Mouse (Mus musculus): Measurements from ENCODE around the gene Jagn1. TPM values are rescaled to one million over a fixed set of nuclear protein-coding genes. Genes with fewer than 3 reads are reported as not detected.
A peak's percentile ranks its signal among the peaks of the same experiment; 100 is the strongest.

The Jagn1 gene
- polyA plus RNA-seq (2015; fragmentation: Nextera tagmentation; extraction: Ambion mirVana): 94.9 and 101 TPM in 2 replicates

DNA sequence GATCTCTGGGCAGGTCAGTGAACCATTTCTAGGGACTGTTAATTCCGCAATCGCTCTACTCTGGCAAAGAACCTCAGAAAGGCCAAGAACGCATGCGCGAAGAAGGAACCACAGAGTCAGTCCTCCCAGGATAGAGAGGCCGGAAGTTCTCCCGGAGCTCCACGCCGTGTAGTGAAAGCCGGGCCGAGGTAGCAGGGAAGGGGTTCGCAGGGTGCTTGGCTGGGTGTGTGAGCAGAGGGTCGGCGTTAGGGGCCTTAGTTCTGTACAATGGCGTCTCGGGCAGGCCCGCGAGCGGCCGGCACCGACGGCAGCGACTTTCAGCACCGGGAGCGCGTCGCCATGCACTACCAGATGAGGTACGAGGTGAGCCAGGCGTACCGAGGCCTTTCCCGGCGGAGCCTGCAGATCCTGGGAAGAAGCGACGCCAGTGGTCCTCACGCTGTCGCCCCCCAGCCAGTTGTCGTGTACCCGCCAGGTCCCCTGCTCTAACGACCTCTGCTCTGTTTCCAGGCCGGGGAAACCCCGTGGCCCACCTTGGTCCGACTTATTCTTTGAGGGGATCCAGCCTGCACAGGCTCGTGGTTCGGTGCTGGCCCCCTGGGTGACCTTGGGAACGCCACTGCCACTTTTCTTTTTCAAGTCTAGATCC, at the start of gene Jagn1:
Gene Jagn1 (plus strand): TSS at position 128 of the 649 bp plus-strand sequence.
- Histone ChIP-seq H3K9ac (peak within 1 kb of the TSS; percentile 97), H3K4me1 (peaks cover 18% of the 10 kb centered on the region), H3K4me2 (peak within 1 kb of the TSS; percentile 83), H3K36me3 (replicated peaks) (peaks cover 8% of the 10 kb centered on the region), H3K4me3 (peak within 1 kb of the TSS; percentile 100), H3K27me3 (replicated peaks) (no peaks in the 10 kb centered on the region), H3K9me3 (no peaks in the 10 kb centered on the region), H3K27ac (peak within 1 kb of the TSS; percentile 85)
- WGBS: under 1% methylated on average over 45 of the region's 45 CpGs
- peak; percentile 97 for ATAC-seq (replicated peaks)

DNA sequence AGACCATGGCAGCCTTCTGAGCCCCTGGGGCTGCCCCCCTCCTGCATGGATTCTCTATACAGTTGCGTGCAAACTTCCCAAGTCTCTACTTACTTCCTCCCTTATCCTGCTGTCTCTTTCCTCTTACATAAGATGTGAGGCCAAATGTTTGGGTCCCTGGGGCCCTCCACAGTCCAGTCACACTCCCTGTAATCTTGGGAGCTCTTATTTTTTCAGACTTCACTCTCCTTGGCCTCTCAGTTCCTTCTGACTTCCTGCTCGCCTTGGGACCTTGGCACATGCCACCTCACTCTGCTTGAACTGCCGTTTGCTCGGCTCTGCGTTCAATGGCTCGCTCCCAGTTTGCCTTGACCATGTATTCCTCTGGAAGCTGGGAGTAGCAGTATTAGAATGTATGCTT, 48.4 kb upstream of the Jagn1 start:
- Histone ChIP-seq H3K4me2 (no peak overlapping the region), H3K9ac (no peak overlapping the region), H3K27ac (no peak overlapping the region), H3K4me3 (no peak overlapping the region), H3K36me3 (replicated peaks) (peaks cover 15% of the 10 kb centered on the region; the same call in 1 of the 2 replicates), H3K27me3 (replicated peaks) (no peaks in the 10 kb centered on the region), H3K4me1 (peaks cover 10% of the 10 kb centered on the region), H3K9me3 (no peaks in the 10 kb centered on the region)
- no peak for ATAC-seq (replicated peaks)
- 88% methylated on average over 6 of the region's 6 CpGs for WGBS

- H3K4me3 ChIP-seq: no peak overlapping the region
- no peaks in the 10 kb centered on the region for H3K27me3 ChIP-seq (replicated peaks)
- 95% methylated on average over 11 of the region's 11 CpGs for WGBS
- ATAC-seq (replicated peaks): no peak
- H3K9ac ChIP-seq: no peak overlapping the region
- no peak overlapping the region for H3K4me2 ChIP-seq
- no peak overlapping the region for H3K27ac ChIP-seq
- peaks cover 10% of the 10 kb centered on the region for H3K4me1 ChIP-seq
- H3K9me3 ChIP-seq: no peaks in the 10 kb centered on the region
- peaks cover 7% of the 10 kb centered on the region; the same call in 1 of the 2 replicates for H3K36me3 ChIP-seq (replicated peaks)
Observed at GRCm38 (mm10) chr6:113394811-113395210, 47.6 kb upstream of the Jagn1 start.

DNA sequence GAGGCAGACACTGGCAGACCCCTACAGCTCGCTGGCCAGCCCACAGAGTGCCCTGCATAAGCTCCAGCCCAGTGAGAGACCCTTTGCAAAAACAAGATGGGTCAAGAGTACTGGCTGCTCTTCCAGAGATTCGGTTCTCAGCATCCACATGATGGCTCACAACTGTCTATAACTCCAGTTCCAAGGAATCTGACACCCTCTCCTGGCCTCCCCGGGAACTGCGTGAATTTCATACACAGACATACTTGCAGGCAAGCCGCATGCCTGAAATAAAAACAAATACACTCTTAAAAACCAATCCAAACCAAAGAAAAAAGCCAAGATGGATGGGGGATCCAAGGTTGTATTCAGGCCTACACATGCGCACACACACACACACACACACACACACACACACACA, 46.9 kb upstream of the Jagn1 start:
- Histone ChIP-seq H3K27ac (no peak overlapping the region), H3K27me3 (replicated peaks) (no peaks in the 10 kb centered on the region), H3K36me3 (replicated peaks) (0 out of 2 replicates have a peak, but pooled peaks cover 5% of the 10 kb centered on the region), H3K9me3 (no peaks in the 10 kb centered on the region), H3K4me2 (no peak overlapping the region), H3K4me1 (peaks cover 10% of the 10 kb centered on the region), H3K4me3 (no peak overlapping the region), H3K9ac (no peak overlapping the region)
- WGBS: 95% methylated on average over 6 of the region's 6 CpGs
- ATAC-seq (replicated peaks): no peak

GRCm38 (mm10) chr6:113396270-113397030, 45.9 kb upstream of the Jagn1 start:
- Histone ChIP-seq H3K9ac (no peak overlapping the region), H3K9me3 (no peaks in the 10 kb centered on the region), H3K4me1 (peaks cover 10% of the 10 kb centered on the region), H3K36me3 (replicated peaks) (0 out of 2 replicates have a peak, but pooled peaks cover 5% of the 10 kb centered on the region), H3K27me3 (replicated peaks) (no peaks in the 10 kb centered on the region), H3K27ac (no peak overlapping the region), H3K4me3 (no peak overlapping the region), H3K4me2 (no peak overlapping the region)
- WGBS: 89% methylated on average over 10 of the region's 10 CpGs
- ATAC-seq (replicated peaks): no peak

DNA sequence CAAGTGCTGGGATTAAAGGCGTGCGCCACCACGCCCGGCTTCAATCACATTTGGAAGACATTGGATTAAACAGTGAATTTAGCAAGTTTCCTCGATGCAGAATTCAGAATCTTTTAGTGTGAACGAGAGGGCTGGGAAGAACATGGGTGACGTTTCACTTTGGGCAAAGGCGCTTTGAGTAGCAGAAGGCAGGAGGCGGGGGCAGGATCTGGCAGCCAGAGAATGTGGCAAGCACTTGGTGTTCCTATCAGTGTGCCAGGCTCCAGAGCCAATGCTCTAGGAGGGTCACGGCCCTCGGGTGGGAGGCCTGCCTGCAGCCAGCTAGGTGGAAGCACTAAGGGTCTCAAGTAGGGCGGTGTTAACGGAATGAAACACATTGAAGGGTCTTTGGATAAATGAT, 40.3 kb upstream of the Jagn1 start:
- H3K9me3 ChIP-seq: no peaks in the 10 kb centered on the region
- 92% methylated on average over 13 of the region's 13 CpGs for WGBS
- H3K9ac ChIP-seq: no peak overlapping the region
- H3K36me3 ChIP-seq (replicated peaks): no peaks in the 10 kb centered on the region
- no peaks in the 10 kb centered on the region for H3K4me1 ChIP-seq
- H3K27ac ChIP-seq: no peak overlapping the region
- H3K27me3 ChIP-seq (replicated peaks): no peaks in the 10 kb centered on the region
- ATAC-seq (replicated peaks): no peak
- H3K4me3 ChIP-seq: no peak overlapping the region
- H3K4me2 ChIP-seq: no peak overlapping the region

DNA sequence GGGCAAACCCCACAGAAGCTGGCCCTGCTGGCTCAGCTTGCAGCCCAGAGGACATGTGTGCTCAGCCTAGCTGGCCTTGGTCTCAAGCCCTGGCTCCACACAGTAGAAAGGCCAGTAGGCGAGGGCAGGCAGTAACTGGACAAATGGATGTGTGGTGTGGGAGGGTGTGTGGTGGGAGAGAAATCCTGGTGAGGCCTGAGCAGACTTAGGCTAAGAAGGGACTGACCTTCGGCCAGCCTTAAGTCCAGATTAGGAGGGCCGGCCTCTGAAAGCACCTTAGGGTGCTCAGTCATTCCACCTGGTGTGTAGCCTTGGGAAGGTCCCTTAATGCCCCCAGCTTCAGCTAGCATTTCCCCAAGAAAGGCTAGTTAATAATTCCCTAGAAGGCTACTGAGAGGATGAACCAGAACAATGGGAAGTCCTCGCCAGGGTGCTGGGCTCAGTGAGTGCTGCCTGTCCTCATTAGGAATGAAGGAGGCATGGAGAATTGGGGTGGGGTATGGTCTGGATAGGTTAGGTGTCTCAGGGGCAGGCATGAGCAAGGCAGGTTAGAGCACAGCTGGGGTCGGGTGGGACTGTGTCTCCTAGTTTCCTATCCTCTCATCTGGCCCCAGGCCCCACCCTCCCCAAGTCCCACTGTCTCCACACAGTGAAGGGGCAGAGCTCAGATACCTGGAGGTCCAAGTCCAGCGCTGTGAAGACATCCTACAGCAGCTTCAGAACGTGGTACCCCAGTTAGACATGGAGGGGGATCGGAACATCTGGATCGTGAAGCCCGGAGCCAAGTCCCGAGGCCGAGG, 37.5 kb upstream of the Jagn1 start:
- Histone ChIP-seq H3K9me3 (no peaks in the 10 kb centered on the region), H3K36me3 (replicated peaks) (no peaks in the 10 kb centered on the region), H3K4me2 (no peak overlapping the region), H3K27ac (no peak overlapping the region), H3K4me1 (no peaks in the 10 kb centered on the region), H3K27me3 (replicated peaks) (no peaks in the 10 kb centered on the region), H3K4me3 (no peak overlapping the region), H3K9ac (no peak overlapping the region)
- 82% methylated on average over 12 of the region's 12 CpGs for WGBS
- ATAC-seq (replicated peaks): no peak

DNA sequence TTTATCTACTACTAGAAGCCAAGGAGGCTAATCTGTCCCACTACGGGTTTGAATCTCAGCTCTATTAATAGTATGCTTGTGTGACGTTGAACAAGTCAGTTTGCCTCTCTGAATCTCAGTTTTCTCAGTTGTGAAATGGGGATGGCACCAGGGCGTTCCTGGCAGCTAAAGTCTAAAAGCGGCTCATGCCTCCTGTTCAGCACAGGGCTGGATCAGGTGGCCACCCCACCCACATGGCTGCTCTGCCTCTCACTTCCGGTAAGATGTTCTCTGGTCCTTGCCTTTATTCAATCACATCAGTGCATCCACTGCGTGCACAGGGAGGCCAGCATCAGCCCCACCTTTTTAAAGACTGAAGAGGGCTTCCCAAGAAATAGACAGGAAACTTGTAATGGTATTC, 36.9 kb upstream of the Jagn1 start:
- 93% methylated on average over 6 of the region's 6 CpGs for WGBS
- H3K27ac ChIP-seq: no peak overlapping the region
- no peak overlapping the region for H3K9ac ChIP-seq
- H3K27me3 ChIP-seq (replicated peaks): no peaks in the 10 kb centered on the region
- no peak overlapping the region for H3K4me3 ChIP-seq
- ATAC-seq (replicated peaks): no peak
- no peaks in the 10 kb centered on the region for H3K4me1 ChIP-seq
- no peaks in the 10 kb centered on the region for H3K9me3 ChIP-seq
- no peaks in the 10 kb centered on the region for H3K36me3 ChIP-seq (replicated peaks)
- no peak overlapping the region for H3K4me2 ChIP-seq

DNA sequence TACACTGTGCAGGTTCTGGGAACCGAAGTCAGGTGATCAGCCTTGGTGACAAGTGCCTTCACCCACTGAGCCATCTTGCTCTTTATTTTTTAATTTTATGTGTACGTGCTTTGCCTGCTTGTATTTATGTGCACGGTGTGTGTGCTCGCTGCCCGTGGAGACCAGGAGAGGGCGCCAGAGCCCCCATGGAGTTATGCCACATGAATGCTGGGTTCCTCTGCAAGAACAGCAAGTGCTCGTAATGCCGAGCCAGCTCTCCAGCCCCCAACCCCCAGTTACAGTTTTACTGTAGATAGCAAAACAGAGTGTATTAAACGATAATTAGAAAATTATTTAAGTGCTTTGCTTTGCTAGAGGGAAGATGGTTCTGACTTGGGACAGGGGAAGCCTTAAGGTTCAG, 35.7 kb upstream of the Jagn1 start:
- Histone ChIP-seq H3K4me2 (no peak overlapping the region), H3K4me1 (no peaks in the 10 kb centered on the region), H3K9ac (no peak overlapping the region), H3K4me3 (no peak overlapping the region), H3K36me3 (replicated peaks) (no peaks in the 10 kb centered on the region), H3K27me3 (replicated peaks) (no peaks in the 10 kb centered on the region), H3K9me3 (no peaks in the 10 kb centered on the region), H3K27ac (no peak overlapping the region)
- whole genome bisulfite sequencing: 78% methylated on average over 9 of the region's 9 CpGs
- ATAC-seq (replicated peaks): no peak

DNA sequence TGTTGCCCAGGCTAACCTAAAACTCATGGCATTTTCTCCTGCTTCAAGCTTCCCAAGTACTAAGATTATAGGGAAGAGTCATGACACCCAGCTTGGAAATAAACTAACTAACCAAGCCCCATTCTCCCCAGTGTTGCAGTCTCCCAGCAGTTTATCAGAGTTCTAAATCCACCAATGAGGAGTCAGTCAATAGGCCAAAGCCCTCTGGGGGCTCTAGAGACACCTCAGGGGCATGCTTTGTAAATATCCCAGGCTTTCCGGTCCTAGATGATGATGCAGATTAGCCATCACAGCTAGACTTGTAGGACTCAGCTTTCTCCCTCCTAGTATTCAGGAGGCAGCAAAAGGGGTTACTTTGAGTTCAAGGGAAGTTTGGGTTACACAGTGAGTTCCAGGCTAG, 32.4 kb upstream of the Jagn1 start:
- no peaks in the 10 kb centered on the region for H3K9me3 ChIP-seq
- no peak overlapping the region for H3K9ac ChIP-seq
- H3K27ac ChIP-seq: no peak overlapping the region
- WGBS: 76% methylated on average over 1 of the region's 1 CpGs
- H3K4me1 ChIP-seq: no peaks in the 10 kb centered on the region
- H3K4me3 ChIP-seq: no peak overlapping the region
- H3K27me3 ChIP-seq (replicated peaks): no peaks in the 10 kb centered on the region
- H3K4me2 ChIP-seq: no peak overlapping the region
- no peak for ATAC-seq (replicated peaks)
- H3K36me3 ChIP-seq (replicated peaks): 0 out of 2 replicates have a peak, but pooled peaks cover 3% of the 10 kb centered on the region

DNA sequence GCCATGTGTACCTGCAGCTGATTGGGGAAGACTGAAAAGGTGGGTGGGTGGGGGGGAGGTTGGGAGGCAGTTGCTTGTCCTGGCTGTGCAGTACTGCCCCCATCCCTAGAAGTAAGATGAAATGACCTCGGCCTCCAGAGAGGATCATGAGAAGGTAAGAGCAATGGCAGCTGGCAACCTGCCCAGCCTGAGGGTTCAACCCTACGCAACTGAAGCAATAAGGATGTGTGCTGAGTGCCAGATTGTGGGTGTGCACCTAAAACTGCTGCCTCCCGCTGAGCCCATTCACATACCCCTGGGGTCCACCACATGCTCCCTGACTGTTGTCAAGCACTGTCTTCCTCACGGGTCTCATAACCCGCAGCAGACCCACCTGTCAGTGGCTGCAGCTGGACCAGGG, 26.0 kb upstream of the Jagn1 start:
- Histone ChIP-seq H3K4me1 (peaks cover 21% of the 10 kb centered on the region), H3K36me3 (replicated peaks) (0 out of 2 replicates have a peak, but pooled peaks cover 6% of the 10 kb centered on the region), H3K4me2 (no peak overlapping the region), H3K27me3 (replicated peaks) (no peaks in the 10 kb centered on the region), H3K9ac (no peak overlapping the region), H3K27ac (no peak overlapping the region), H3K9me3 (no peaks in the 10 kb centered on the region), H3K4me3 (no peak overlapping the region)
- ATAC-seq (replicated peaks): no peak
- WGBS: 83% methylated on average over 5 of the region's 5 CpGs

Data from midbrain, embryonic 15.5 days (tissue).